Mouse (Mus musculus) central nervous system, embryonic 18 days (tissue): ENCODE results near the gene Mup20. TPM values are rescaled to one million over a fixed set of nuclear protein-coding genes. Genes with fewer than 3 reads are reported as not detected.

Experiments
- polyA plus RNA-seq: library from polyadenylated mRNA; depleted of rRNA; stranded (reverse); fragments of >200 nt; gene quantifications from 2 replicates; pipeline ENCODE4 v1.2.3, GENCODE M21; 2012; rRNA removed

Gene Mup20
- polyA plus RNA-seq: not detected in 2 replicates

DNA sequence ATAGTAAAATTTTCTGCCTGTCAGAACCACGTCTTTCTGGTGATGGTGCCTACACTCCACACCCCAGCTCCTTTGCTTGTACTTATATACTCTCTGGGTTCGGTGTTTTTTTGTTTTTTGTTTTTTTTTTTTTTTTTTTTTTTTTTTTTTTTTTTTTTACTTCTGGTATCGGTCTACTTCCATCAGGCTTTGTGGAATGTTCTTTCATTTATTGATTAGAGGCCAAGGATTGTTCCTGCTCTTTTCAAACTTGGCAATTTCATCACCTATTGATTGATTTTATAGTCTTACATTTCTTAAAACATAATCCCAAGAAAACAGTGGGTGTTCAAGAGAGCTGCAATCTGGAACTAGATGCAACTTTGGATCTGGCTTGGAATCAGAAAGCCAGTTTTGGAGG, at the start of gene Mup20:
Gene Mup20 (minus strand): TSS at position 101 of the 400 bp plus-strand sequence.

DNA sequence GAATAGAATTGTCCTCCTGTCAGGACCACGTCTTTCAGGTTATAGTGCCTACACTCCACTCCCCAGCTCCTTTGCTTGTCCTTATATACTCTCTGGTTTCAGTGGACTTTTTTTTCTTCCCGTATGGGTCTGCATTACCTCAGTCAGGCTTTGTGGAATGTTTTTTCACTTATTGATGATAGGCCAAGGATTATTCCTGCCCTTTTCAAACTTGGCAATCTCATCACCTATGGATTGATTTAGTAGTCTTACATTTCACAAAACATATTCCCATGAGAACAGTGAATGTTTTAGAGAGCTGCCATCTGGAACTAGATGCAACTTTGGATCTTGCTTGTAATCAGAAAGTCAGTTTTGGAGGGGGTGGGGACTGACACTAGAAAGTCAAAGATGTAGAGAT, 33.3 kb upstream of the Mup20 start, which contains the start of gene Mup3:
Gene Mup3 (minus strand): TSS at position 102 of the 400 bp plus-strand sequence.

Other genes starting within 250 kb of the Mup20 start
- not detected in 2 replicates for gene Mup5, start 218.9 kb downstream of the Mup20 start, polyA plus RNA-seq
- not detected in 2 replicates for gene Mup3, start 33.2 kb upstream of the Mup20 start, polyA plus RNA-seq
- gene Mup21, start 96.7 kb upstream of the Mup20 start, polyA plus RNA-seq: not detected in 2 replicates
- 15.2 and 15.3 TPM in 2 replicates for gene Zfp37, start 176.9 kb upstream of the Mup20 start, polyA plus RNA-seq
- 16.0 and 16.7 TPM in 2 replicates for gene Slc31a2, start 208.4 kb upstream of the Mup20 start, polyA plus RNA-seq